Mouse (Mus musculus) adrenal gland, postnatal 4 days (tissue): ENCODE data around the gene Rtf2. TPM values are rescaled to one million over a fixed set of nuclear protein-coding genes. Genes with fewer than 3 reads are reported as not detected.

Experiments
- DNase-seq, 2 experiments: peaks; one replicate each; pipeline ENCODE4 v3.0.0; 2021 to 2022; ENCODE audit warnings: low spot score in 2 of 2, mixed read lengths in 2 of 2
- total RNA-seq, 2 experiments: library from RNA; stranded (reverse); gene quantifications; 2 replicates each; pipeline ENCODE4 v1.2.3; 2021

The Rtf2 gene
- total RNA-seq, 2 experiments from 2014 or later = 73.0 to 73.2 TPM

DNA sequence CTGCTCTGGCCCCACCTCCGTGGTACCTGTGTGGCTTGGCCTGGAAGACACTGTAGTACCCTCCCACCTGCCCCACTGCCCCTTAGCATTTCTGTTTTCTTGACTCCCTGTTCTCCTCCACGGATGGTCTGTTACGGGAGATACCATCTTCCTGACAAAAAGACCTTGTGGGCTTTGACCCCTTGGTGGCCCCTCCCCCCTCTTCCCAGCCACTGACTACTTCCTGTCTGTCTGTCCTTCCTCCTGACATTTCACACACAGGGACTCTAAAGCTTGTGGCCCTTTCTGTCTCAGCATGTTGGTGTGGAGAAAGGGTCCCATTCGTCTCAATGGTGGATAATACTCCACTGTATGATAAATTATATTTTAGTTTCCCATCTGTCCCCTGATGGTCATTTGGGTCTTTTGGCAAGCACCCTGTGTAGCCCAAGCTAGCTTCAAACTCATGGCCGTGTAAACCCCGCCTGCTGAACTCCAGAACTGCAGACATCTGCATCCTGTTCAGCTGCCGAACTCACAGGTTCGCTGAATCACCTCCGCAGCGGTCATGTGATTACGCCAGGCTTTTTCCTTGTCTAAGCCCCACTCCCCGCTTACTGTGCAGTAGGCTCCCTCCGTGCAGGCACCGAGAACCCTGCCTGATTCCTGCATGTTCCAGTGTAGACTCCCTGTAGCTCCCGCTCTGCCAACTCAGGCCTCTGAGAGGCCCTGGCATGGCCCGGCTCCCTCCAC lies 41.5 kb downstream of the Rtf2 start:
- no peak for DNase-seq

DNA sequence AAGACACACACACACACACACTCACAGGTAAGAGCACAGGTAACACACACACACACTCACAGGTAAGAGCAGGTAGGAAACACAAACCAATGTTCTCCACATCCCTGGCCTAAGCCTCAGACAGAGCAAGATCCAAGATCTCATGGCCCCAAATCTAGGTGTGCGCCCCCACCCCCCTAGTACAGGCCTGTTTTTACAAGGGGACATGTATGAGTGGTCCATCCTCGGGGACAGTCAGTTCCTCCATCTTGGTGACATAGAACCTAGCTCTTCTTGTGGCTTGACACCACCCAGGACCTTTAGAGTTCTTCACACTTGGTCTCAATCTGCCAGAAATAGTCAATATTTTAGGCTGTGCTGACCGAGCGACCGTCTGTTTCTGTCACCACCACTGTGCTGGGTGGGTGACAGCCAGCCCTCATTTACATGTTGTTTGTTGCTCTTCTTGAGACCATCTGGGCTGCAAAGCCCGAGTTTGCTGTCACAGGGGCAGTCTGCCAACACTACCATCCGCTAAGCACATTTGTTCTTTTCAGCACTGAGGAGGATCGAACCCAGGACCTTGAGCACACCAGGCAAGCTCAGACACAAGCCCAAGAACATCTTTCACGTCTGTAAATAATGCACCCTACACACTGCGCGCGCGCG lies 43.5 kb downstream of the Rtf2 start:
- no peak for DNase-seq

DNA sequence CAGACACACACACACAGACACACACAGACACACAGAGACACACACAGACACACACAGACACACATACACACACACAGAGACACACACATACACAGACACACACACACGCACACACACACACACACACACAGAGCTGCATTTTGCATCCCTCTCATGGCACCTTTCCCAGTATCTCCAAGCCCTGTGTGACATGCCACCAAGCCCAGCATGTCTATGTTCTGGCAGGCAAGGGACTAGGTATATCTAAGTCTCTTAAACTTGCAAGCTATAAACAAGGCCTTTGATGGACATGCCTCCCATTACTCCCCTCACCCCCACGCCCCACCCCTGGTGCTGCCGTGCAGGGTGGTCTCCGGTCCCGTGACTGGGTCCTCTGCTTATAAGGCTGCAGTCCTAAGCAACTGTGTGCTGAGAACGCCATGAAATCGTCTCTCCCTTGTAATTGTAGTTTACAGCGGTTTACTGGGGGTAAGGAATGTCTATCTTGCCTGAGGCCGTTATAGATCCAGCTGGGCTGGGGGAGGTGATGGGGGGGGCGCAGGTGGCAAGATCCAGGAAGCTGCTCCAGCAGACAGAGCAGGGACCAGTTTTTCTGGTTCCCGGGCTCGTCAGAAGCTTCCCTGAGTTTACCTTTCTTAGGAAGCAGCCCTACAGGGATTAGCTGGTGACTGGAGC lies 44.5 kb downstream of the Rtf2 start:
- no peak for DNase-seq

DNA sequence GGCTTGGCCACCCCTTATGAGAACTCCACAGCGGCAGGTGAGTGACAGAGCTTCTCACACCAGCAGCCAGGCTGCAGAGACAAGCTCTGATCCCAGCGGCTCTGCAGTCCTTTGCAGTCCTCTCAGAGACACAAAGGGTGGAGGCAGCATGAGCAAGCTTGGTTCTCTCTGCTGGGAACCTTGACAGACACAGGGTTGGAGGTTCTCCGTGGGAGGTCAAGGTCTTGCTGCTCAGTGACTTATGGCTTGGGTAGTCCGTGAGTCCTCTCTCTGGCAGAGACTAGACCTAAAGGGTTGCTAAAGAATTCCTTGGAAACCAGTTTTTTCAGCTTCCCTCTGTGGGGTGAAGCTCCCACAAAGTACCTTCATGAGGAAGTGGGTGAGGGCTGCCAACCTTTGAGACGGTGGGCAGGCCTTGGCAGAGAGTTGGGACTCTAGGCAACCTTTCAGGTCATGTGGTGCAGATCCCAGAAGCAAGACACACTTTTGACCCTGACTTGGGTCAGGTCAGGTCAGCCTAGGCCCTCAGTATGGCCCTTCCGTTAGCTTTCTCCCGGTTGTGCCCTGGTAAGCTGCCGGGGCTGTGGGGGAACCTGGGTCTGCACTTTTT lies 56.5 kb downstream of the Rtf2 start:
- no peak for DNase-seq

DNA sequence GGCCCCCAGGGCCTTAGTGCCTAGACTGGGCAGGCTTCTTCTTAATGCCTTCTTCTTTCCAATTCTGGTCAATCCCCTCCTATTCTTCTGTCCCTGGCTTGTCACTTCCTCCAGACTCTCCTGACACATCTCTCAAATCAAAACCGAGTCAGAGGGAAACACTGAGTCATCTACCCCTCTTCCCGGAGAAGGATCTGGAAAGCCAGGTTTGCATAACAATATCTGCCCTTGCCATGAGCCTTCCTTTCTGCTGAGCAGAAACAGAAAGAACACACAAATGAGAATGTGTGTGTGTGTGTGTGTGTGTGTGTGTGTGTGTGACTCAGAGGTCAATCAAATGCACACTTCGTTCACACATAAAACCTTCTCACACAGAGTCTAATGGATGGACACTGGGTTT lies 58.5 kb downstream of the Rtf2 start:
- no peak for DNase-seq

DNA sequence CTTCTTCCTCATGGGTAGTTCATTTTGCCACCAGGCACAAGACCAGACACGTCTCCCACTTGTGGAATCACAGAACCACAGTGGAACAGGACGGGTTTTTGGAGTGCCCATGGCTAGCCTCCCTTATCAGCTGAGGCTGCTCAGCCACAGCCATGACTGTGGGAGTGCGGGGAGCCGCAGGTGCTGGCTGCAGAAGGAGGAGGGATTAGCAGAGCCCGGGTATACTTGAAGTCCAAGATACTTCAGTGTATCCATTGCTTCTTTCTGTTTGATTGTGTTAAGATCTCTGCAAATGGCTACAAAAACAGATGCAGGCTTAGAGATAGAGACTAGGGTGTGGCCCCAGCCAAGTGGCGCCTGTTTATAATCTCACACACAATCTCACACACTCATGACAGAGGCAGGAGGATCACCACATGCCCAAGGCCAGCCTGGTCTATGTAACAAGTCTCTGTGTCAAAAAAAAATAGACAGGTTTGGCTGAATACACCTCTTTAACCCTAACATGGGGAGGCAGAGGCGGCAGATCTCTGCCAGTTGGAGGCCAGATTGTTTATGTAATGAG lies 60.5 kb downstream of the Rtf2 start:
- DNase-seq = no peak

DNA sequence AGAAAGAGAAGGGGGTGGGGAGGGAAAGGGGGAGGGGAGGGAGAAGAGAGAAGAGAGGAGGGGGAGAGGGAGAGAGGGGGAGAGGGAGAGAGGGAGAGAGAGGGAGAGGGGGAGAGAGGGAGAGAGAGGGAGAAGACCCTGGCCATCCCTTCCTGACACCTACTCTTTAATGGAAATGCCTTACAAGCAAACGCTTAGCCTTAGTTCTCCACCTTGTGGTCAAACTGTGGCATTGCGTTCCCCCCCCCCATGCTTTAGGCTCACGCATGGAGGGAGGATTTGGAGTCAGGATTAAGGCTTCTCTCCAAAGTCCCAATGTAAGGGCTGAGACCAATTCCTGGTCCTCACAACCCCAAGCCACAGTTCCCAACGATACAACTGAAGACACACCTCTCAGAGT lies 61.0 kb downstream of the Rtf2 start:
- DNase-seq = no peak

DNA sequence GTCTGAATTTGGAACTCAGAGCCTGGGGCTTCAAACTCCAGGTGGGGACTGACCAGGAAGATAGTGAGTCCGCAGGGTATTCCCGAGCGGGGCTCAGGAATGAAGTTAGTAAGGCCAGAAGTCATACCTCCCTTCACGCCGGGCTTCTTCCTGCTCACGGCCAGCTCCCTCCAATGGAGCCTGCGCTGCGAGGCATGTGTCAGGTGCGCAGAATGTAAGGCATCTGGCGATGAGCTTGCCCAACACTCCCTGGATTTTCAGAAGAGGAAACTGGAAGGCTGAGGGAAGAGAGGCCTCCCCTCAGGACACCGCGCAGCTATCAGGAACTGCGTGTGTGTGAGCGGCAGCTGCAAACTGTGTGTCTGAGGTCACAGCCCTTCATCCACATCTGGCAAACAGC lies 61.8 kb downstream of the Rtf2 start:
- DNase-seq = no peak

DNA sequence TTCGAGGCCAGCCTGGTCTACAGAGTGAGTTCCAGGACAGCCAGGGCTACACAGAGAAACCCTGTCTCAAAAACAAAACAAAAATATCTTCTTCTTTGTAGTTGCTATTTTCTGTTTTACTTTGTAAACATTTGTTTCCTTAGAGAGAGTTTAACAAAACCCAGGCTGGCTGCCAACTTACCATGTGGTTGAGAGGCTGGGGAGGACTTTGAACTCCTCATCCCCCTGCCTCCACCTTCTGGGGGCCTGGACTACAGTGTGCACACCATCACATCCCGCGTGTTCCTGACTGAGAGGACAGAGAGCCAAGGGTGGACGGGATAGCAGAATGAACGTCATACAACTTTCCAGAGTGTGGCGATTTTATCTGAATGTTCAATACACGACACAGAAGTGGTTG lies 65.8 kb downstream of the Rtf2 start:
- DNase-seq = no peak

DNA sequence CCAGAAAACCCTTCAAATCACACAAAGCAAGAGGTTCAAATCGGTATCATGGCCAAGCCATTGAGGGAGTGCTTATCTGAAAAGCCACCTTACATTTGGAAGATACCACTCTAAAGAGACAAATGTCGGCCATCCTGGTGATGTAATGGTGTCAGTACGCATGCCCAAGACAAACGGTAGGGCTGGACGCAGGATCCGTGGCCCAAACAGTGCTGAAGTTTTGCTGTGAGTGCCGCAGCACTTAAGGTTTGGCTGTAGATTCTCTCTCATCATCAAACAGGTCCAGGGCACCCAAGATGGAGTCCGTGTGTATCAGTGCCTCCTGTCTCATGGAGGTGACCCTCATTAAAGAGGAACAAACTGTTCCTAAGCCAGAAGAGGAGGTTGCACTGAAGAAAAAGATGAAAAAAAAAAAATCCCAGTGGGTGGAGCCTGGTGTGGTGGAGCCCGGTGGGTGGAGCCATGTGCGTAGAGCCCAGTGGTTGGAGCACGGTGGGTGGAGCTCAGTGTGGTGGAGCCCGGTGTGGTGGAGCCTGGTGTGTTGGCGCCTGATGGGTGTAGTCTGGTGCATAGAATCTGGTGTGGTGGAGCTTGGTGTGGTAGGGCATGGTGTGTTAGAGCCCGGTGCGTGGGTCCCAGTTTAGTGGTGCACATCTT lies 69.8 kb downstream of the Rtf2 start:
- DNase-seq = no peak

DNA sequence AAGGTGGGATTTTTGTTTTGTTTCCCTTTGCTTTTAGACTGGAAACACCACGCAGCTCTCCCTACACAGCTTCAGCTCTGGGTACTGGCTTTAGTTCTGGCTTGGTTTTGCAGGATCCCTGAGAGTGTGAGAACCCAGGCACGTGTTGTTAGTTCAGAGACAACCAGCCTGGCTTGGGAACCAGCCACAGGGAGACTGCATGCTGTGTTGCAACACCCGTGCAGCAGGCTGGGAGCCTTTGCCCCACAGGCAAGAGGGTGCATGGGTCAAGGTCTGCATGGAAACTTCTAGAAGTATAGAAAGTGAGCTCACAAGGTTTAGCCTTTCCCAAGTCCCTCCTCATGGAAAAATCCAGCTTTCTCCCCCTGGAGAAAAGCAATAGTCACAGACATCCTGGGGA lies 70.5 kb downstream of the Rtf2 start:
- no peak for DNase-seq

DNA sequence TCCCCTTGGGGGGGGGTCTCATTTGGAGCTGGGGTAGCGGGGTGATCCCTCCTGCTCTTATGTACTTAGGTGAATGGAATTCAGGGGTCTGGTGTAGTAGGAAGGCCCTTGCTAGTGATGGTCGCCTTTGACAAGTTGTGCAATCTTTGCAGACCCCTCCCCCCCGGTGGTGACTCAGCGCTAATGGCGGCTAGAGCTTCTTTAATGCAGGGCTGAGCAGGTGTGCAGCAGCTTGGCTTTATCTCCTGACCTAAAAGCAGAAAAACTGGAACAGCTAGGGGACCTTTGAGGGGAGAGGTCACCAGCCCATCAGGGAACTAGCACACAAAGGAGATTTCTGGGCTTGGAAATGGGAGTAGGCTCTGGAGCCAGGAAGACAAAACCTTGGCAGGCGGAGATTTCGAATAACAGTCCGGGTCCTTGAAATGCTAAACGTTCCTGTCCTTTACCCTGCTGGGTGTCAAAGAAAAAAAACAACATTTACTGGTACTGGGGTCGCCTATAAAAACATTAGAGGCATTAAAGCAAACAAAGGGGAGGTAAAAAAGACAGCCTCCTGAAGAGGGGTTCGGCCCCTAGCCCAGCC lies 76.1 kb downstream of the Rtf2 start:
- no peak for DNase-seq

Other genes with a start within 250 kb of the Rtf2 start
- gene Mc3r, start 192.1 kb upstream of the Rtf2 start, total RNA-seq = not detected
- gene Fam210b, start 95.0 kb upstream of the Rtf2 start, total RNA-seq = 10 to 100 TPM; 28.4 to 33.2 TPM
- 10 to 100 TPM; 22.4 to 22.6 TPM for gene Aurka, start 70.0 kb upstream of the Rtf2 start, total RNA-seq
- 10 to 100 TPM; 38.5 to 41.5 TPM for gene Cstf1, start 69.9 kb upstream of the Rtf2 start, total RNA-seq
- under 1 TPM; 0.22 to 0.25 TPM for gene Cass4, start 46.8 kb upstream of the Rtf2 start, total RNA-seq
- not detected for gene Gcnt7, start 18.0 kb downstream of the Rtf2 start, total RNA-seq
- under 1 TPM in 1 of 2 experiments, not detected in 1; 0.92 TPM for gene Fam209, start 32.0 kb downstream of the Rtf2 start, total RNA-seq
- under 1 TPM in 1 of 2 experiments, not detected in 1; 0.11 TPM for gene Tfap2c, start 109.0 kb downstream of the Rtf2 start, total RNA-seq